Mouse (Mus musculus) neural tube, embryonic 11.5 days (tissue): ENCODE measurements around the gene Coro1b. TPM values are rescaled to one million over a fixed set of nuclear protein-coding genes. Genes with fewer than 3 reads are reported as not detected.

Source experiments
- ATAC-seq: fragments of 200-750 bp; cut with Nextera tagmentation; 2 replicates; pipeline ENCODE4 v1.8.0; 2017; ENCODE audit warnings: moderate number of reproducible peaks, mild to moderate bottlenecking, moderate TSS enrichment, moderate library complexity; ENCODE audit not compliant: insufficient read depth, low FRiP score, low TSS enrichment
- DNase-seq: peaks from one replicate; pipeline ENCODE4 v3.0.0-alpha.2; 2015; ENCODE audit warnings: low spot score
- H3K27ac ChIP-seq: fragments of 300-500 bp; sonication (generic); 2 replicates; pipeline ENCODE4 v1.5.1; 2014; ENCODE audit warnings: low read depth, mild to moderate bottlenecking, low read length
- H3K27me3 ChIP-seq: fragments of 300-500 bp; sonication (generic); 2 replicates; pipeline ENCODE4 v1.6.1; 2014; ENCODE audit warnings: mild to moderate bottlenecking, low read length, mixed read lengths; ENCODE audit not compliant: control insufficient read depth, insufficient read depth
- H3K36me3 ChIP-seq: fragments of 300-500 bp; sonication (generic); 2 replicates; pipeline ENCODE4 v1.6.1; 2014; ENCODE audit warnings: mild to moderate bottlenecking, low read length, moderate library complexity, mixed read lengths; ENCODE audit not compliant: control insufficient read depth, insufficient read depth
- H3K4me1 ChIP-seq: fragments of 300-500 bp; sonication (generic); 2 replicates; pipeline ENCODE4 v1.6.1; 2014; ENCODE audit warnings: low read length, mixed read lengths; ENCODE audit not compliant: control insufficient read depth, insufficient read depth
- H3K4me2 ChIP-seq: fragments of 300-500 bp; sonication (generic); 2 replicates; pipeline ENCODE4 v1.6.1; 2014; ENCODE audit warnings: low read depth, mild to moderate bottlenecking, moderate library complexity
- H3K4me3 ChIP-seq: fragments of 300-500 bp; sonication (generic); 2 replicates; pipeline ENCODE4 v1.5.1; 2014; ENCODE audit warnings: low read depth, low read length
- H3K9ac ChIP-seq: fragments of 300-500 bp; sonication (generic); 2 replicates; pipeline ENCODE4 v1.6.1; 2014; ENCODE audit warnings: mild to moderate bottlenecking, low read length
- H3K9me3 ChIP-seq: fragments of 300-500 bp; sonication (generic); 2 replicates; pipeline ENCODE4 v1.6.1; 2016; ENCODE audit warnings: low read length; ENCODE audit not compliant: control insufficient read depth
- WGBS: fragments of 180-500 bp; shearing (Covaris S2); extraction: QIAGEN DNeasy Blood & Tissue Kit; methylation state at CpG from one replicate; pipeline ENCODE4 v1.1.7; 2014; 5-methylcytosine and 5-hydroxymethylcytosine counted together
- polyA plus RNA-seq: library from polyadenylated mRNA; unstranded; fragments of >200 nt; fragmentation: Nextera tagmentation; extraction: Ambion mirVana; gene quantifications from 2 replicates; pipeline ENCODE4 v1.2.1, GENCODE M21; 2014

Gene Coro1b
- polyA plus RNA-seq, 1 experiment from 2014 or later, result 128 TPM

- peaks cover 14% of the 10 kb centered on the region for H3K36me3 ChIP-seq
- H3K27me3 ChIP-seq, result no peaks in the 10 kb centered on the region
- H3K4me2 ChIP-seq, result peak overlapping the region; percentile 90
- under 1% methylated on average over 45 of the region's 52 CpGs for WGBS
- peaks cover 10% of the 10 kb centered on the region for H3K4me1 ChIP-seq
- peak overlapping the region; percentile 85 for H3K27ac ChIP-seq
- H3K9ac ChIP-seq, result peak overlapping the region; percentile 96
- peak overlapping the region; percentile 98 for H3K4me3 ChIP-seq
- DNase-seq, result peak; percentile 42
- no peaks in the 10 kb centered on the region for H3K9me3 ChIP-seq
- peak; percentile 23; the same call in 1 of the 2 replicates for ATAC-seq
These were observed 44.0 kb downstream of the Coro1b start for GRCm38 (mm10) chr19:4192251-4192985.

GRCm38 (mm10) chr19:4193129-4193528, 44.7 kb downstream of the Coro1b start:
- Histone ChIP-seq H3K4me1 (peaks cover 10% of the 10 kb centered on the region), H3K36me3 (peaks cover 14% of the 10 kb centered on the region), H3K27ac (no peak overlapping the region), H3K4me3 (peak overlapping the region; percentile 98), H3K9ac (peak overlapping the region; percentile 96), H3K27me3 (no peaks in the 10 kb centered on the region), H3K4me2 (peak overlapping the region; percentile 90), H3K9me3 (no peaks in the 10 kb centered on the region)
- no peak for ATAC-seq
- 63% methylated on average over 6 of the region's 6 CpGs for whole genome bisulfite sequencing
- DNase-seq, result no peak

GRCm38 (mm10) chr19:4194021-4194724, 45.8 kb downstream of the Coro1b start:
- H3K4me2 ChIP-seq, result no peak overlapping the region
- H3K9ac ChIP-seq, result no peak overlapping the region
- 91% methylated on average over 8 of the region's 8 CpGs for WGBS
- ATAC-seq (no peak), DNase-seq (no peak)
- H3K27ac ChIP-seq, result no peak overlapping the region
- peaks cover 10% of the 10 kb centered on the region for H3K4me1 ChIP-seq
- no peak overlapping the region for H3K4me3 ChIP-seq
- no peaks in the 10 kb centered on the region for H3K9me3 ChIP-seq
- no peaks in the 10 kb centered on the region for H3K27me3 ChIP-seq
- H3K36me3 ChIP-seq, result peaks cover 14% of the 10 kb centered on the region

- ATAC-seq, result no peak
- Histone ChIP-seq H3K9me3 (no peaks in the 10 kb centered on the region), H3K27me3 (no peaks in the 10 kb centered on the region), H3K9ac (no peak overlapping the region), H3K36me3 (peaks cover 14% of the 10 kb centered on the region), H3K27ac (no peak overlapping the region), H3K4me1 (peaks cover 10% of the 10 kb centered on the region), H3K4me3 (no peak overlapping the region), H3K4me2 (no peak overlapping the region)
- DNase-seq, result no peak
- WGBS, result 87% methylated on average over 12 of the region's 12 CpGs
These were observed 46.6 kb downstream of the Coro1b start for GRCm38 (mm10) chr19:4194776-4195650.

- Histone ChIP-seq H3K4me3 (no peak overlapping the region), H3K27me3 (no peaks in the 10 kb centered on the region), H3K36me3 (peaks cover 14% of the 10 kb centered on the region), H3K9me3 (no peaks in the 10 kb centered on the region), H3K27ac (no peak overlapping the region), H3K4me2 (no peak overlapping the region), H3K9ac (no peak overlapping the region), H3K4me1 (peaks cover 14% of the 10 kb centered on the region)
- DNase-seq (no peak), ATAC-seq (no peak)
- WGBS, result 59% methylated on average over 2 of the region's 2 CpGs
These were observed 47.6 kb downstream of the Coro1b start for GRCm38 (mm10) chr19:4196048-4196447.

GRCm38 (mm10) chr19:4196548-4196947, 48.1 kb downstream of the Coro1b start:
- Histone ChIP-seq H3K9me3 (no peaks in the 10 kb centered on the region), H3K9ac (no peak overlapping the region)
- 28% methylated on average over 5 of the region's 5 CpGs for WGBS

GRCm38 (mm10) chr19:4197180-4197579, 48.8 kb downstream of the Coro1b start:
- Histone ChIP-seq H3K4me1 (peaks cover 14% of the 10 kb centered on the region), H3K9me3 (no peaks in the 10 kb centered on the region), H3K36me3 (peaks cover 14% of the 10 kb centered on the region), H3K9ac (no peak overlapping the region), H3K27ac (no peak overlapping the region), H3K4me3 (no peak overlapping the region), H3K27me3 (no peaks in the 10 kb centered on the region), H3K4me2 (no peak overlapping the region; the same call in 1 of the 2 replicates)
- ATAC-seq (no peak), DNase-seq (no peak)
- 71% methylated on average over 3 of the region's 3 CpGs for WGBS

More at GRCm38 (mm10) chr19:4196548-4196947, 48.1 kb downstream of the Coro1b start:
- Histone ChIP-seq H3K4me1 (peaks cover 14% of the 10 kb centered on the region), H3K4me2 (no peak overlapping the region), H3K36me3 (peaks cover 14% of the 10 kb centered on the region), H3K4me3 (no peak overlapping the region), H3K27ac (no peak overlapping the region), H3K27me3 (no peaks in the 10 kb centered on the region)
- ATAC-seq (no peak), DNase-seq (no peak)

GRCm38 (mm10) chr19:4201291-4201909, 53.0 kb downstream of the Coro1b start, which contains the start of gene Rad9a:
TSS of gene Rad9a (minus strand) at chr19:4201662.
- Histone ChIP-seq H3K9me3 (no peaks in the 10 kb centered on the region), H3K4me1 (peaks cover 4% of the 10 kb centered on the region), H3K36me3 (no peaks in the 10 kb centered on the region; the same call in 1 of the 2 replicates), H3K27me3 (no peaks in the 10 kb centered on the region), H3K4me2 (peak within 1 kb of the TSS; percentile 75), H3K9ac (peak within 1 kb of the TSS; percentile 73), H3K27ac (no peak within 1 kb of the TSS), H3K4me3 (peak within 1 kb of the TSS; percentile 65)
- DNase-seq (peak; percentile 96), ATAC-seq (peak; percentile 75)
- under 1% methylated on average over 34 of the region's 34 CpGs for WGBS
